Mouse (Mus musculus) left cerebral cortex, adult 2 months (tissue): Measurements from ENCODE around the gene Slc35c2. TPM values are rescaled to one million over a fixed set of nuclear protein-coding genes. Genes with fewer than 3 reads are reported as not detected.

Source experiments
- DNase-seq, 2 experiments: peaks; one replicate each; pipeline ENCODE4 v3.0.0; 2021 to 2022; ENCODE audit warnings: low spot score in 2 of 2, mixed read lengths in 1 of 2; ENCODE audit errors: extremely low spot score in 1 of 2
- H3K27ac ChIP-seq: fragments of 200-600 bp; 2 replicates; pipeline ENCODE4 v1.8.1; 2022
- H3K4me3 ChIP-seq: fragments of 200-600 bp; 2 replicates; pipeline ENCODE4 v1.8.1; 2022
- CTCF ChIP-seq: fragments of 200-600 bp; IDR thresholded peaks from 2 replicates; pipeline ENCODE4 v1.8.1; 2022; ENCODE audit warnings: antibody characterized with exemption, mild to moderate bottlenecking, moderate library complexity
- intact Hi-C: fragments of 180-260 bp; cut with DNase I; formaldehyde crosslinking; loops from one replicate; pipeline ENCODE4 v1.15.1; 2025
- total RNA-seq, 2 experiments: library from RNA; stranded (reverse); gene quantifications; 2 replicates each; pipeline ENCODE4 v1.2.3; 2021

Gene Slc35c2
- total RNA-seq, 2 experiments from 2014 or later, result 59.1 to 63.4 TPM

GRCm38 (mm10) chr2:165229050-165229449 lies 58.6 kb downstream of the Slc35c2 start:
- Histone ChIP-seq H3K27ac (no peak overlapping the region), H3K4me3 (no peak overlapping the region)
- intact Hi-C loops, result no loop called here
- DNase-seq, result no peak
- TF ChIP-seq CTCF, result no peak

Other genes starting within 250 kb of the Slc35c2 start
- under 1 TPM; 0.42 to 0.61 TPM for gene Cd40, start 232.2 kb downstream of the Slc35c2 start, total RNA-seq
- not detected for gene 1700025C18Rik, start 197.1 kb downstream of the Slc35c2 start, total RNA-seq
- gene Cdh22, start 53.0 kb downstream of the Slc35c2 start, total RNA-seq, result 10 to 100 TPM; 58.7 to 60.6 TPM
- gene Elmo2, start 38.6 kb upstream of the Slc35c2 start, total RNA-seq, result 100 to 1,000 TPM; 164 to 173 TPM
- gene Zfp663, start 80.9 kb upstream of the Slc35c2 start, total RNA-seq, result not detected
- 10 to 100 TPM; 15.4 to 18.2 TPM for gene Zfp334, start 100.4 kb upstream of the Slc35c2 start, total RNA-seq
- not detected for gene Ocstamp, start 112.5 kb upstream of the Slc35c2 start, total RNA-seq
- gene Slc13a3, start 185.4 kb upstream of the Slc35c2 start, total RNA-seq, result 10 to 100 TPM; 12.0 to 18.6 TPM
- 10 to 100 TPM; 21.5 to 22.0 TPM for gene Trp53rka, start 205.5 kb upstream of the Slc35c2 start, total RNA-seq
- 1 to 10 TPM; 1.2 TPM for gene Slc2a10, start 215.9 kb upstream of the Slc35c2 start, total RNA-seq